Mouse (Mus musculus) heart, postnatal 25 days (tissue): Measurements from ENCODE around the gene Rcor2. TPM values are rescaled to one million over a fixed set of nuclear protein-coding genes. Genes with fewer than 3 reads are reported as not detected.

Experiments
- DNase-seq: peaks from one replicate; pipeline ENCODE4 v3.0.0; 2022; ENCODE audit warnings: low spot score
- intact Hi-C: fragments of 180-260 bp; cut with DNase I; formaldehyde crosslinking; loops from one replicate; pipeline ENCODE4 v1.15.1; 2025
- total RNA-seq, 2 experiments: library from RNA; stranded (reverse); gene quantifications; 2 replicates each; pipeline ENCODE4 v1.2.3; 2021

Gene Rcor2
- total RNA-seq = 1 to 10 TPM; 6.9 to 7.5 TPM

DNA sequence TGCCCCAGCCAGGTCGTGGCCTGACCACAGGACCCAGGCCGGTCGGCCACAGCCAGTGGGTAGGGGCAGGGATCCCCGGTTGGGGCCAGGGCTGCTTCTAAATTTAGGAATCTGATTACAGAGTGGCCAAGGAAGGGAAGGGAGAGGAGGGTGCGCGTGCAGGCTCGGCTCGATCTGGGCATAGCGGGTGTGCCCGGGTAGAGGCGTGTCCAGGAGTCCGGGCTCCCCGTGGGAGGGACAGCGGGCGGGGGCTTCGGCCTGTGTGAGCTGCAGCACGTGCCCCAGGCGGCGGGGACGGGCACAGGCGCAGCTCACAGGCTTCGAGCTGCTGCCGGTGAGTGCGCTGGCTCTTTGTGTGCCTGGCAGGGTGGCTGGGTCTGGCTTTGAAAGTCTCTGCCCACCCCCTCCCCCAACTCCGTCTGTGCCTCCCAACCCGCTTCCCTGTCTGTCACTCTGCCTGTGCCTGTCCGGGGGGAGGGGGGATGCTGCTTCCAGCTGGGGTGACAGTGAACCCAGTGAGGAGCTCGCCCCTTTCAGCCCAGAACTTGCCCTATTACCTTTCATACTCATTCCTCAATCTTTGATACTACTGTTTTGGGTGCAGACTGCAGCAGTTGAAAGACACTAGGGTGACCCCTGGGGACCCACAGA lies at the start of gene Rcor2:
Gene Rcor2 (plus strand): TSS at position 235 of the 651 bp plus-strand sequence.
- intact Hi-C loops = no loop called here
- peak; percentile 66 for DNase-seq

DNA sequence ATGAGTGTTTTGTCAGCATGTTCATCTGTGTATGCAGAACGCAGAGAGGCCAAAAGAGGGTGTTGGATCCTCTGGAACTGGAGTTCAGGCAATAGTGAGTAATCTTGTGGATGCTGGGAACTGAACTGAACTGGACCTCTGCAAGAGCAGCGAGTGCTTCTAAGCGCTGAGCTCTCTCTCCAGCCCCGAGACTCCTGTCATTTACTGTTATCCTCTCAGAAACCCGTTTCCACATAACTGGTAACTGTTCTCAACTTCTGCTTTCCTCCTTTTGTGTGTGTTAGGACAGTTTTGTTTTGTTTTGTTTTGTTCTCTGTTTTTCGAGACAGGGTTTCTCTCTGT lies 49.2 kb upstream of the Rcor2 start:
- no peak for DNase-seq
- intact Hi-C loops = no loop called here

DNA sequence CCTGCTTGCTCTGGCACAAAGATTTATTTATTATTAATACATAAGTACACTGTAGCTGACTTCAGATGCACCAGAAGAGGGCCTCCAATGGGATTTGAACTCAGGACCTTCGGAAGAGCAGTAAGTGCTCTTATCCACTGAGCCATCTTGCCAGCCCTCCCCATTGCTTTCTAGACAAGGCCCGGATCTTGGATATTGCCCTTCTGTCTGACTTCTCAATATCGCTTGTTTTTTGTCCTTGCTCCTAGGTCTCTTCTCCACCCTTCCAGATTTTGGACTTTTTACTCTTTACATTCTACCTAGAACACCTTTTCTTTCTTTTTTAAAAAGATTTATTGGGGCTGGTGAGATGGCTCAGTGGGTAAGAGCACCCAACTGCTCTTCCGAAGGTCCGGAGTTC lies 48.4 kb upstream of the Rcor2 start:
- intact Hi-C loops = no loop called here

DNA sequence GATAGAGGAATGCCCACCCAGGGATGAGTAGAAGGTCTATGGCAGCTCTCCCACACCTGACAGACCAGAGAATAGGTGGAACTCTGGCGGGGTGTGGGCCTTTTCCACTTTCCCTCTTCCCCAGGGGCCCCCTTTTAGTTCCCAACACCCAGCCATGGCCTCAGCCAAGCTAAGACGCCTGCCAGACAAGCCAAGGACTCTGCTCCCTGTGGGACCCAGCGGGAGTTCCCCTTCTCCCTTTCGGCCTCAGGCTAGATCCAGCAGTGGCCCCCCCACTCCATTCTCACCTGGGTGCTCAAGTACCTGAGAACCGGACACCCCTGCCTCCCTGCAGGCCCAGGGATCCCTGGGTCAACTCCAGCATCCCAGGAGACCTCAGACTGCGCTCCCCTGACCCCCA lies 44.9 kb upstream of the Rcor2 start:
- intact Hi-C loops = no loop called here
- DNase-seq = no peak

More for the DNA sequence above, 48.4 kb upstream of the Rcor2 start:
- no peak for DNase-seq

DNA sequence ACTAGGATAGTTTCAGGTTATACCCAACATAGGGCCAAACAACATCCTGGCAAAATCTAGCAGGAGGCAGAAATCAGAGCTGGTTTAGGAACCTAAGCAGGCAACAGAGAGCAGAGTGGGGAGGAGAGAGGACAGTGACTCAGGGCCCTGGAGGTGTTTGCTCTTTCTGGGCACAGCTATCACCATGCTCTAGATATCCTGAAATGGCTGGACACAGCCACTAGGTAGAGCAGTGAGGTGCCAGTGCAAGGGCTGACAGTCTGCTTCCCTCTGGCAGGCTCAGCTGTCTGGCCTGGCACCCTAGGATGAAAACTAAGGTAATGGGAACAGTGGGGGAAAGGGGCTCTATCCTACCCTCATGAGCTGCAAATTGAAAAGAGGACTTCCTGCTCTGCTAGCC lies 43.6 kb upstream of the Rcor2 start:
- no peak for DNase-seq
- intact Hi-C loops = no loop called here

DNA sequence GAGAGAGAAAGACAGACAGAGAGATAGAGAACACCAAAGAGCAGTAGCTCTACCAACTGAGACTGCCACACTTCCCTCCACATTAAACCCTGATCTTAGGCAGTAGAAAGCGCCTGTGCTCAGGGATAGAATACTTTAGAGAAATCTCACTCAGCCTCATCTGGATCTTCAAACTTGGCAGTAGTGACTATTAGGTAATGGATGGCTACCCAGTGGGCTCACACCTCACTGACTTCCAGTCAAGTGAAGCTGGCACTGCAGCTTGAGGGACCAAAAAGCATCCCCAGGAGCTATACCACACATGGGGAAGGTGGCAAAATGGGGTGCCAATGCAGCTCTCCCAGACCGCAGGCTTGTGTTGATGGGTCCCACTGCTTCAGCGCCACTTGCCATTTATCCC lies 42.9 kb upstream of the Rcor2 start:
- DNase-seq = no peak

DNA sequence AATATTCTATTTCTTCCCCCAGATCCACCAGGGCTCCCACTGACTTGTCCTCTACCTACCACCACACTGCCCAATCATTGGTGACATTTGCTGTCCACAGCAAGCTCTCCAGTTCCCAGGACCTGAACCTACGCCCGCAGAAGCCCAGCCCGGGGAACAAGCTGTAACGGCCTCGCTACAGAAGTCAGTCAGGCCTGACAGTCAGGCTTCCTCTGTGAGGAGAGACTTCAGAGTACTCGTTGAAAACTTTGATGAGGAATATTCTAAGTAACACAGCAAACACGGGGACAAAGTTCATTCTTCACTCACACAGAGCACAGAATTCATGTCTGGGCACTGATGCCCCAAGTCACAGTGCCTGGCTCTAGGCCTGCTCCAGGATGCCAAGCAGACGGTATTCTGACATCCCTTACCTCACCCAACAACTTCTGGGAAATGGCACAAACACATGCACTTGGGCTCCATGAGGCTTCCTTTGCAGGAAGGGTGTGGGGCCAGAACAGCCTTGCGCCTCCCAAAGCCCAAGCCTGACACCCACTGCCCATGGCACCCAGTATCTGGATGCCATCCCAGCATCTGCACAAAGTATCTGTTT lies 41.9 kb upstream of the Rcor2 start:
- no peak for DNase-seq
- intact Hi-C loops = no loop called here

More for the DNA sequence above, 42.9 kb upstream of the Rcor2 start:
- intact Hi-C loops = no loop called here

DNA sequence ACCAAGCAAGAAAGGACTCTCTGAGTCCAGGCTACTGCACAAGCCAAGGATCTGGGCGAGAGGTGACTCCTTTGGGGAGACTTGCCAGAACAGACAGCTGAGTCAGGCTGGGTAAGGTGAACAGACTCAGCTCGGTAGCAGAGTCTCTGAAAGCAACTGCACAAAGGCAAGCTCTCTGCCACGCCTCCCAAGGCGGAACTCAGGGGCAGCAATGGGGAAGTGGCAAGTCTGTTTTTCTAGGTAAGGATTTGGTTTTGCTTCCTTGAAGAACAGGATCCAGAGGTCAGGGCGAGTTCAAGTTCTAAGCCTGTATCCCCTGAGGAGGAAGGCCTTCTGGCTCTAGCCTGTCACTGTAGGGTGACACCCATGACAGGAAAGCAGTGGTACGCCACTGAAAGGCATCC lies 40.6 kb upstream of the Rcor2 start:
- no peak for DNase-seq
- intact Hi-C loops = no loop called here

DNA sequence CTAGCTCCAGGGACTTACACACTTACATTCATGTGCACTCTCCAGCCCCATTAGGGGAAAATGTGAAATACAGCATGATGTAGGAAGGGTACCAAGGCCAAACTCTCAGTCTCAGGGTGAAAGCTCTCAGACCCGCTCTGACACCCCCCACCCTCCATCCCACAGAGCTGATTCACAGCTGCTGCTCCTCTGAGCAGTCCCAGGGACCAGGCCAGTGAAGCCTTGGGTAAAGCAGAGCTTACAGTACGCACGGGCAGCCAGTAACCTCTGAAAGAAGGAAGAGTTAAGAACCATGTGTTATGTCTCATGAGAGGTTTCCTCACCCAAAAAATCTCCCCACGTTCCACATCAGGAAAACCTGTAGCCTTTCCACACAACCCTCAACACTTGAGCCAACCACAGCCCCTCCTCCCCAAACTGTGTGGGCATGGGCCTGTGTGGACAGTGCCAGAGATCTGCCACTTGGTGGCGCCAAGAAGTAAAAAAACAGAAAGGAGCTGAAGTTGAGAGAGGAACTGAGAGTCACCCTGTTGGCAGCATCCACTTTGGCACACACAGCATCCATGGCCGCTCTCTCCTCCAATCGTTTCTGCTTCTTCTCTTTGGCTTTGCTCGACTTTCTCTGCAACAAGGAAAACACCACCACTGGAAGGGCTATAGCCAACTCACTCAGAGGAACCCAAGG lies 32.4 kb upstream of the Rcor2 start:
- DNase-seq = peak; percentile 71
- intact Hi-C loops = loop anchor here (2.0 to 10.0 kb wide), 3 partner anchors 110 to 198 kb away; partner anchors contain the start of gene Mark2

DNA sequence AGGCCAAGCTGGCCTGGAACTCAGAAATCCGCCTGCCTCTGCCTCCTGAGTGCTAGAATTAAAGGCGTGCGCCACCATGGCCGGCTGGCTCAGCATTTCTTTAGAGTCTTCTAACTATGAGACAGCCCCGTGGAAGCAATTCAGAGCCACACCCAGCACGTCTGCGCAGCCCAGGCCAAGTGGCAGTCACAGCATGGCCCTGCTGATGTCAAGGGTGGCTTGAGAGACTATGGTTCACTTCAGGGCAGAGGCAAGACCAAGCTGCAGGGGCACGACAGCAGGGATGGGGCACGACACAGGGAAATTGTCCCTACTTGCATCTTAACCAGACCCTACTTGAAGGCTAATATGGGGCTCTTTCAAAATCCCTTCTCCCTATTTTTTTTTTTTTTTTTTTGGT lies 31.7 kb upstream of the Rcor2 start:
- intact Hi-C loops = loop anchor here (2.0 to 10.0 kb wide), 3 partner anchors 109 to 197 kb away; partner anchors contain the start of gene Mark2
- no peak for DNase-seq

DNA sequence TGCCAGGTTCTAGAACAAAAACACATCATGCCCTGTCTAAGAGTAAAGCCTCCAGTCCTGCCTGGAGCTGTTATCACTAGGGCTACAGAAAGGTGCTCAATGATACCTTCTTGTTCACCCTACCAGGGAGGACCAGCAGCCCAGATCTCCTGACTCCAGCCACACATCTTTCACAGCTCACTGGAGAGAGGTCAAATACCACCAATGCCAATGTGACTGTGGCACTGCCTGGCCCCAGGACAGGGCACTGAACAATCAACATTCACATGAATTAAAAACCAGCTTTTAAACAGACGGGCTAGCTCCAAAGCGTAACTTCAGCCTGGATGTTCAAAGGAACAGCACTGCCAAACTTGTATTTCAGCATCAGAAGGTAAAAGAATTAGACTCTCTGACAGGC lies 31.1 kb upstream of the Rcor2 start:
- DNase-seq = no peak
- intact Hi-C loops = loop anchor here (5.0 to 10.0 kb wide), 2 partner anchors 109 to 186 kb away; partner anchors contain the start of gene Mark2

DNA sequence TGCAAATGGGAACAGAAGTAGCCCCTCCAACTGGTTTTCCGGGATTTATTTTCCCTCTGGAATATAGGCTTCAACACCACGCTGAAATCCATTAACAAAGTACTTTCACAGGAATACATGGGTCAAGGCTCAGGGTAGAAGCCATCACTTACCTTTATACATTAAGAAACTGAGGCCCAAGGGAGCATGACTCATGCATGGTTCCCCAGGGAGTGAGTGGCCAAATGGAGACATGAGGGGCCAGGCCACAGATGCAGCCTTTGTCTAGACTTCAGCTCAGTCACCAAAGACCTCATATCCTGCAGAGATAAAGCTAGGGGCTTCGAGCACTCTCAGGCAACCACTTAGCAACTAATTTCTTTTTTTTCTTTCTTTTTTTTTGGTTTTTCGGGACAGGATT lies 30.4 kb upstream of the Rcor2 start:
- no peak for DNase-seq
- intact Hi-C loops = loop anchor here (5.0 to 10.0 kb wide), 2 partner anchors 108 to 186 kb away; partner anchors contain the start of gene Mark2

DNA sequence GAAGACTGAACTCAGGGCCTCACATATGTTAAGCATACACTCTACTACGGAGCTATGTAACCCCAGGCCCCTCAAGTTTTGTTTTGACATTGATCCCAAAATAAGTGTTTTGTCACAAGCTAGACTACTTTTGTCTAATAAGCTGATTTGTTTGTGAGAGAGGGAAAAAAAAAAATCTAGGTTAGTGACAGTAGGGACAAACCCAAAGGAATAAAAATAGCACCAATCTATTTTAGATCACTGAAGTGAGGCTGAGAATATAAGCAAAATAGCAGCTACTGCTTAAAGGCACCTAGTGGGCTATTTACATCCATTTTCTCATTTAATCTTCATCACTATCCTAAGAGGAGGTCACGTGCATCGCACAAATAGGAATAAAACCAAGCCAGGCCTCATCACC lies 27.6 kb upstream of the Rcor2 start:
- no peak for DNase-seq
- intact Hi-C loops = loop anchor here (5.0 to 10.0 kb wide), 2 partner anchors 105 to 183 kb away; partner anchors contain the start of gene Mark2

DNA sequence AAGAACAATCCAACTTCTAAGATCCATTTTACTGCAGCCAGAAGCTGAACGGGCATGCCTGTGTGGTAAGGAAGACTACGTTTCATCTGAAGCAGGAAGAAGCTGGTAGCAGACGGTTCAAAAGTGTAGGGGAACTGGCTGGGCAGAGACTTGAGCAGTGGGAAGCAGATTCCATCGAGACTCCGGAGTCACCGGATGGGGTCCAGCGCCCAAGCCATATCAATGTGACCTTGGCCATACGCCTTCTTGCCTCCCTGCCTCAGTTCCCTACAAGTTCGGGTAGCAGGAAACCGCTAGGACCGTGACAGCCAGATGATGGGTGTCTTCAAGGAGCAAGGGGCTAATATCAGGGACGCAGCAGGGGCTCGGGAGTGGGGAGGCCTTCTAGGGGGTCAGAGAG lies 26.8 kb upstream of the Rcor2 start:
- intact Hi-C loops = no loop called here
- no peak for DNase-seq

DNA sequence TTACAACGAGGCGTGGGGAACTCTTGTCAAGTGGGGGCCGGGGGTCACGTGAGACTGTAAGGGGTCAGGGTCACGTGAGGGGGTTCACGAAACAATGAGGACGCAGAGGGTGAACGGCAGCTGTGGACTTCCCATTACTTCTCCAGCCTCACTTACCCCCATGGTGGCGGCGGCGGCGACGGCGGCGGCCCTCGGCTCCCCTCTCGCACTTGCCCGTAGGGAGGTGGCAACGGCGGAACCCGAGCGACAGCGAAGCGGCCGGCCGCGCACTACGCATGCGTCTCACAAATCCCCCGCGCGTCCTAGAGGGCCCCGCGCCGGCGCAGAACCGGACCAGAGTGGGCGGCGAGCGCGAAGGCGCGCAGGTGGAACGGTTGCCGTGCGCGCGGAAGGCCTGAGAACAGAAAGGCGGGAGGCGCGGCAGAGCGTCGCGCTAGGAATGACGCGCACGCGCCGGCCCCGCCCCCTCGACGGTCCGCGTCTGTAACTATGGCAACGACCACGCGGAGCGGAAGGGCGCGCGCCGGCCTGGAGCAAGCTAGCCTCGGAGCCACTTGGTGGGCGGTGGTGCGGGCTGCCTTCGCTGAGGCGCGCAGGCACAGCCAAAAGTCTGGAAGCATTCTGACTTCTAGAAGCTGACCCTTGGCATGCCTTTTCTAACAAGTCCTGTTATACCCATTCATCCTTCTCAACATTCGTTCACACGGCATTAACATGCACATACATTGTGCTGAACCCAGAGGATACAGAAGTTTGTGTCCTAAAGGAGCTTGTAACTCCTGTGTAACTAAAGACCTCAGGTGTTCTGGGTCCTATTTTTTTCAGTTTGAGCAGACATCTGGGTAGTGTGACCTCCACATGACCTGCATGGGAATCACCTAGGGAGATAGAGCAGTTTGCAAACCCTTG lies 26.1 kb upstream of the Rcor2 start, which contains the start of gene Naa40:
Gene Naa40 (minus strand): TSS at position 402 of the 909 bp plus-strand sequence.
- intact Hi-C loops = no loop called here

DNA sequence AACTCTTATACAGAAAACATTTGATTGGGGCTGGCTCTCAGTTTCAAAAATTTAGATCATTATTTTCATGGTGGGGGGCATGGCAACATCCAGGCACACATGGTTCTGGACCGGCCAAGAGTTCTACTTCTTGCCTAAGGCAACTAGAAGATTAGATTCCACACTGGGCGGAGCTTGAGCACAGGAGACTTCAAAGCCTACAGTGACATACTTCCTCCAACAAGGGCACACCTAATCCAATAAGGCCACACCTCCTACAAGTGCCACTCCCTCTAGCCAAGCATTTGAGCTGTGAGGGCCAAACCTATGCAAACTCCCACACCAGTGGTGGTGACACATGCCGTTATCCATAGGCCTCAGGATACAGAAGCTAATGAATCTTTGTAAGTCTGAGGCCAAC lies 21.1 kb upstream of the Rcor2 start:
- intact Hi-C loops = no loop called here
- DNase-seq = no peak

More for the DNA sequence above, 26.1 kb upstream of the Rcor2 start, which contains the start of gene Naa40:
- peak; percentile 79 for DNase-seq

DNA sequence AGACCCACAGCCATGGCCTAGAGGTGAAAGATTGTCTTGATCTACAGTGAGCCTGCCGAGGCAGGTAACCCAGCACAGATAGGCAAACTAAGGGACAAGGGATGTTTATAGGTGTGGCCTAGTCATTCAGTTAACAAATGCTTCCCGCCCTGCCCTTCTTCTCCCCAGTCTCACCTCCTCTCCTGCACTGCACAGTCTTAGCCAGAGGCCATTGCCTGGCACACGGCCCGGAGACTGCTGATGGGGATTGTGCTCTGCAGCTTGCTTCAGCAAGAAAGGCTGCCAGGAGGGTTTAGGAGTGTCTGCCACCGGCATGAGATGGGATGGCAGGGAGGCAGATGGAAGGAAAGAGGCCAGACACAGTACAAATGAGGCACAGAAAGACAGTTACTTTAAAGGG lies 9.2 kb upstream of the Rcor2 start:
- intact Hi-C loops = no loop called here
- no peak for DNase-seq

DNA sequence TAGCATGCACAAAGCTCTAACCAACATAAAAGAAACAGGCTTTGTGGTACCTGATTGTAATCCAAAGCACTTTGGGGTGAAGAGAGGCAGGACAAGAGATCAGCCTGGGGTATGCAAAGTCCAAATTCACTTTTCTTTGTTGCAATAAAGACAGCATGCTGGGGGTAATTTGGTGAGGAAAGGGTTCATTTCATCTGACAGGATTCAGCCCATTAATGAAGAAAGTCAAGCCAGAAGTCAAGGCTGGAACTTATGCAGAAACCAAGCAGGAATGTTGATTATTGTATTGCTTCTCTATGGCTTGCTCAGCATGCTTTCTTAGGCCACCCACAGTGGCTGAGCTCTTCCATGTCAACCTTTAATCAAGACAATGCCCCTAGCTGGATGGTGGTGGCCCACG lies 5.6 kb upstream of the Rcor2 start:
- intact Hi-C loops = loop anchor here (5.0 kb wide), 1 partner anchor 176 kb away; no protein-coding TSS in a partner anchor
- no peak for DNase-seq

DNA sequence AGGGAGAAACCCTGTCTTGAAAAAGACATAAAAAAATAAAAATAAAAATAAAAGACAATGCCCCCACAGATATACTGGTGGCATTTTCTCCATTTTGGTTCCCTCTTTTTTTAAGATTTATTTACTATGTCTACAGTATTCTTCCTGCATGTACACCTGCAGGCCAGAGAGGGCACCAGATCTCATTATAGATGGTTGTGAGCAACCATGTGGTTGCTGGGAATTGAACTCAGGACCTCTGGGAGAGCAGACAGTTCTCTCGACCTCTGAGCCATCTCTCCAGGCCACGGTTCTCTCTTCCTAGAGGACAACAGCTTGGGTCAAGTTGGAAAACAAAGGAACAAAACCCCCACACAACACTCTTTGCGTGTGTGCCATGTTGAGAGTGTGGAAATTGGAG lies 5.2 kb upstream of the Rcor2 start:
- intact Hi-C loops = loop anchor here (5.0 kb wide), 1 partner anchor 175 kb away; no protein-coding TSS in a partner anchor
- no peak for DNase-seq

DNA sequence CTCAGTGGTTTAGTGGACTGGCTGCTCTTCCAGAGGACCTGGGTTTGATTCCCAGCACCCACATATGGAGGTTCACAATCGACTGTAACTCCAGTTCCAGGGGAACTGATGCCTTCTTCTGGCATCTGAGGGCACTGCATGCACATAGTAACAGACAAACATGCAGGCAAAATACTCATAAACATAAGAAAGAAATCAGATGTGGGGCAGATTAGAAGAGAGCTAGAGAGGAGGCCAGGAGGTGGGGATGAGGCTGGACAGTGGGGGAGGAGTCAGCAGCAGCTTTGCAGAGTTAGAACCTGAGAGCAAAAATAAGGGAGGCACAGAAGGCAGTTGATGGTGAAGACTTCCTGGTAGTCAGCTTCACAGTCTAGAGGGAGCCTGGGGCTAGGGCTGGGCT lies 4.5 kb upstream of the Rcor2 start:
- intact Hi-C loops = loop anchor here (5.0 kb wide), 1 partner anchor 175 kb away; no protein-coding TSS in a partner anchor
- no peak for DNase-seq
